Mouse (Mus musculus): ENCODE results near the gene Gm20403.
A peak's percentile ranks its signal among the peaks of the same experiment; 100 is the strongest.
"Not testable (repeated sequence)": the region's sequence is repeated elsewhere in the genome, so short reads cannot be mapped to it uniquely, and the experiment has no call there.

The Gm20403 gene

DNA sequence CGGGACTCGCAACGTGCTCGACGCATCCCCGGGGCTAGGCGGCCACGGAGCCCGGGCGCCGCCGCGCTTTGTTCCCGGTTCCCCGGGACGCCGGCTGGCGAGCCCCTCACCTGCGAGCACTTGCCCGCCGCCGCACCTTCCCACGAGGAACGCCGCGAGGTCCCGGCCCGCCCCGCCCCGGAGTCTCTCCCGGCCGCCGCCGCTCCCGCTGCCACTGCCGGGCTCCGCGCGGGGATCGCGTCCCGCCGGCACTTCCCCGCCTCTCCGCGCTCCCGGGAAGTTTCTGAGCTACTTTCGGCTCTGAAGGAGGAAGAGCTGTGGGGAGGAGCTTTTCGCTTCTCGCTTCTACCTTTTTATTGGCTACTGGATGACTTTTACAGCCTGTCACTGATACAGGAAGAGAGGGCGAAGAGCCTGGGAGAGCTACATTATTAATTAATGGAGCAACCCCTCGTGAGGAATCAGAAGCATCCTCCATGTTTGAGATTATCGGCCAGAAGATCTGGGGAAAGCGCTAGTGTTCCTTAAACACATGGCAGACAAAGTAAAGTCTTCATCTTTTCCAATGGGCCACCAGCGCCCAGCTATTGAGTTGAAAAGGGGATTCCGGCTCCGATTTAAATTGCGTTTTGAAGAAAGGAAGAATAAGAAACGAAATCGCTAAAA lies at the start of gene Gm20403:
Gene Gm20403 (minus strand): TSS at position 478 of the 666 bp plus-strand sequence.
- DNase-seq (ENCODE audit: low read depth), result peak; percentile 95

DNA sequence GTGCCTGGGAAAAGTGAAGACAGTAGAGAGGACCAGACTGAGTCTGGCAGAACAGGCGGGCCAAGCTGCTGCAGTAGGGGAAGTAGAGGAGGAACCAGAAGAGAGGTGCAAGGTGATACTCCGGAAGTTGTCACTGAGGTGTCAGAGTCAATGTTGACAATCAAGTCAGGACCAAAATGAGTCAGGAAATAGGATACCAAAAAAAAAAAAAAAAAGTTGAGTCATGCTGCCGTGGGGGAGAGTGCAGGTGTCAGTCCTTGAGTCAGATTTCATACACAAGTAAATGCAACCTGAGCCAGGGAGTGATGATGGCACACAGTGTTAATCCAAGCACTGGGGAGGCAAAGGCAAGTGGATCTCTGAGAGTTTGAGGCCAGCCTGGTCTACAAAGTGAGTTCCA lies 40.8 kb upstream of the Gm20403 start:
- peak; percentile 26 for DNase-seq (ENCODE audit: low read depth)

DNA sequence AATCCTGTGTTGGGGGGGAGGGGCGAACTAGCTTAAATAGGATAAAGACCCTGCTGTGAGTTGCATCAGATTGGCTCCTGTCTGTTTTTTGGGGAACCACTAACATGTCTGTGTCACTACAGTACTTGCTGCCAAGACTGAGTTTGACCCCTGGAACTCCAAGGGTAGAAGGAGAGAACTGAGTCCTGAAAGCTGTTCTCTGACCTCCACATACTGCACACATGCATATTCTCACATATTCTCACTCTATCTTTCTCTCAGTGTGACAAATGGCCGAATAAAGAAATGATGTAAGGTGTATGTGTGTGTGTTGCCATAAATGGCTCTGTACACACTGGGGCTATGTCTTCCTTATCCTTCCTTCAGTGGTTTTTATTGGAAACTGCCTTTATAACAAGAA lies 37.0 kb upstream of the Gm20403 start:
- DNase-seq (ENCODE audit: low read depth), result no peak

DNA sequence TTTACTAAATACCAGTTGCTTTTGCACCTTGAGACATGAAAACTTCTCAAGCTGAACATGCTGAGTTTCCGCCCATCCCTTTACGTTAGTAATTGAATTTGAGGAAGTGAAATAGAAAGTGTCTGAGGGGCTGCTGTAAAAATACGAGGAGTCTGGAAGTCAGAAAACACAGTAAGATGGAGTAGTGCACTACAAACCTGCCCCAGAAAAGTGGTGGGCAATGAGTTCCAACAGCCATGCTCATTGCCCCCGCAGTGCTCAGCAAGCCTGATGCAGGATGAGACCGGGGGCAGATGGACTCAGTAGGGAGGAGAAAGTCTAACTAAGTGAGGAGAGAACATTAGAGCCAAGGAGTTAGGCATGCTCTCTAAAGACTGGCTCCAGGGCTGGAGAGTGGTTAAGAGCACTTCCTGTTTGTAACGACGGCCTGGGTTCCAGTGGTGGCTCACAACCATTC lies 33.1 kb upstream of the Gm20403 start:
- DNase-seq (ENCODE audit: low read depth), result no peak

DNA sequence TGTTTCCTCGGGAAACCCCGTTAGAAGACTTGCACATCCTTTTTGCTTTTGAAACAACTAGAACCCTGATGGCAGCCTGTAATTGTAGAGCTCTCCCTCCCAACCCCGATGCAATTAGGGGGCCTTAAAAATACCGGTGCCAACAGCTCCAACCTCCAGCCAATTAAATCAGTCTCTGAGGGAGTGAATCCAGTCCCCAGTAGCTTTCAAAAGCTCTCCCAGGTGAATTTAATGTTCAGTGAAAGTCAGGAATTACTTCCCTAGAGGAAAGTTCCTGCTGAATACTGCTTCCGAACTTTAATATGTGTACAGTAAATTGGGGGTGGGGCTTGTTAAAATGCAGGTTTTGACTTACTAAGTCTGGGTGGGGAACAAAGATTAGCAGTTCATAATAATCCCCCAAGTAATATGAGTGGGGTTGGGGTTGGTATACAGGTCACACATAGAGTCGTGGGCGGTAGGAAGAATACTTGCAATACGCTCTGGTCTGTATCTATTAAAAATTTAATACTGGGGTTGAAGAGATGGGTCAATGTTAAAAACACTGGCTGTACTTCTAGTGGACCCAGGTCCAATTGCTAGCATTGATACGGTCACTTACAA lies 30.9 kb upstream of the Gm20403 start:
- DNase-seq (ENCODE audit: low read depth), result no peak

DNA sequence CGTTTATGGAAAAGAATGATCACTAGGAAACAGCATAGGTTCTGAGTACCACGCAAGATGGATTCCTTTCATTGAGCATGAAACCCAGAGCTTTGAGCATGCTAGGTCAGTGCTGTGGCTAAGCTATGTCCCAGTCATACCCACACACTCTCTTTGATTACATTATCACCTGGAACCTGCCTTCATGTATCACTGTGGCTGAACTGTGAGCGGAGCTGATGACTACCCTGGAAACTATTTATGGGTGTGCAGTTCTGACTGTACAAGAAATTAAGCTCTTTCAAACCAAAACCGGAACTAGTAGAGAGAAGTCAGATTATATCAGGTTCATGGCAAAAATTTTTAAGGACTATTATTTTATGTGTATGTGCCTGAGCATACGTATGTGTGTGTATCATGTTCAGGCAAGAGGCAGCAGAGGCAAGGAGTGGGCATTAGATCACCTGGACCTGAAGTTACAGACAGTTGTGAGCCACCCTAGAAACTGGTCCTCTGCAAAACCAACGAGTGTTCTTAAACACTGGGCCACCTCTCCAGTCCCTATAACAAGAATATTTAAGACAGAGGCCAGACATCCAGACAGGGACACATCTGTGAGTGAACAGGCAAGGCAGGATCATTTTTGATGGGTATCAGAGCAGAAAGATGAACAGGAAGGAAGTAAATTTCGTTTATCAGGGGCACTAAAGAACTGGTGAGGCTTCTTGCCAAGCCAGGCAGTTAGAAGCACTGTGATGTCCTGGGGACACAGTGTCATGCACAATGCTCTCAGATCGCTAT lies 30.2 kb upstream of the Gm20403 start:
- DNase-seq (ENCODE audit: low read depth), result peak; percentile 63

DNA sequence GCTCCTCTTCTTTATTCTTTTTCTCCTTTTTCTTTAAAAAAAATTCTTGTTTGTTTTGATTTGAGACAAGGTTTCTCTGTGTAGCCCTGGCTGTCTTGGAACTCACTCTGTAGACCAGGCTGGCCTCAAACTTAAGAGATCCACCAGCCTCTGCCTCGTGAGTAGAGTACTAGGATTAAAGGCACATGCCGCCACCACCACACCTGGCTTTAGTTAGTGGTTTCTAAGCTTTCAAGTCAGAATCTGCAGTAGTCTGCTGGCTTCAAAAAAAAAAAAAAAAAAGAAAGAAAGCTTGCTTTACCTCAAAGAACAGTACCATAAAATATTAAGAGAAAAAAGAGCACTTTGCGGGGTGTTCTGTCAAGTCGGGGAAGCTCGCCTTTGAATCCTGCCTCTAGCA lies 29.1 kb upstream of the Gm20403 start:
- no peak for DNase-seq (ENCODE audit: low read depth)

DNA sequence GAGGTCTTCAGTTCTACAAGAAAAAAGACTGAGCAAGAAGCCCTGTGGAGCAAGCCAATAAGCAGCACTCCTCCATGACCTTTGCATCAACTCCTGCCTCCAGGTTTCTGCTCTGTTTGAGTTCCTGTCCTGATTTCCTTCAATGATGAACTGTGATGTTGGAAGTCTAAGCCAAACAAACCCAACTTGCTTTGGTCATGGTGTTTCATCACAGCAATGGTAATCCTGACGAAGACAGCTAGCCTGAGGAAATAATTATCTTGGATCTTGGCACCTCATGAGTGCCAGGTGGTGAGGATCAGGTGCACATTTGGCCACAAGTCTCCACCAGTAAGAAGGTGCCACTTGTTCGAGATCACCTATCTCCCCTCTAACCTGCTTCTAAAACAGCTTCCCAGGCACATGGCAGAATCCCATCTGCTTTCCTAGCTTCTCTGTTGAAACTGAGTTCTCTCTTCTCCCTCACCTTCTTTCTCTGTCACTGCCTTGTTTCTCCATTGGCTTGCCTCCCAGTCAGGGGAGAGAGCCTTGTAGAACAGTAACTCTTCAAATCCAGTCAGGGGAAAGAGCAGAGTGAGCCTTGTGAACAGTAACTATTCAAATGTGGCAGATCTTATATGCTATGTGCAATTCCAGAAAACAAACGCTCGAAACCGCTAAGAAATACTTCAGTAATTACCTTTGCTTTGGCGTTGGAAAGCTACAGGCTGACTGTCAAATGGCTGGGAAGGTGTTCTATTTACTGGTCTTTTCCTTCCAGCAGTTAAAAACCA lies 27.5 kb upstream of the Gm20403 start, which contains the start of gene Baz1a:
Gene Baz1a (minus strand): TSS at position 723 of the 773 bp plus-strand sequence.
- DNase-seq (ENCODE audit: low read depth), result no peak

DNA sequence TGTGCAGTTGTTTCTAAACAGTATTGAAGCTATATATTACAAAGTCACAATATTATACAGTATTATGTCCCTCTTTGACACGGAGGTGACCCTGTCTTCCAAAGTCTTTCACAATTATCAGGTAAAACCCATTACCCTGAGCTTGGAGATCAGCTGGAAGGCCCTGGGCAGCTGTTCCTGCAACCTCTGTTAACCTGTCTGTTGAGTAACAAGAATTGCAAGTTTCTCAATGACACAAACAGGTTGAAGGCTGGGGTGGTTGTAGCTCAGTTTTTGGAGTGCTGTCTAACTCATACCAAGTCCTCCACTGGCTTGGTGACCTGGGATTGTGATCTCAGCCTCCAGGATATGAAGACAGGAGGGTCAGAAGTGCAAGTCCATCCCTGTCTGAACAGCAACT lies 26.7 kb upstream of the Gm20403 start:
- DNase-seq (ENCODE audit: low read depth), result no peak

DNA sequence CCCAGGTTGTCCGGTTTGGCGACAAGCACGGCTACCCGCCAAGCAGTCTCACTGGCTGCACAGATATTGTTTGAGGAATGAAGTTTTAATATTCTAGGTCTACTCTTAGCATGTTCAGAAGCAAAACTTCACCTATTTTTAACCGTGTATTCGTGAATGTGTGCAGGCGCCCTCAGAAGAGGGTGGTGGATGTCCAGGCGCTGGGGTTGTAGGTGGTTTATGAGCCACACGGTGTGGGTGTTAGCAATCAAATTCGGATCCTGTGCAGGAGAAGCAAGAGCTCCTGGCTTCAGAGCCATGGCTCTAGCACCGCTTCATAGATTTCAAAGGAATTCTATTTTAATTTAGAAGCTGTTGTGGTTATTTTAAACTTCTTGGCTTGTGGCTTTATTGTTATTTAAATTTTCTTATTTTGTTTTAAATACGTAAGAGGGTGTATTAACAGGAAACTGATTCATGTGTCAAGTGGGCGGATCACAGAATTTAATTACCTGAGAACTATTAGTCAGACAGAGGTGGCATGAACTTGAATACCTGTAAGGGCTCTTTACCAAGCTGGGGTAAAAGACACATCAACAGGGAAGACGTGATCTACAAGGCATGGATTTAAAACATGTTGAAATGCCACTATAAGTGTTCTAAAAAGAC lies 21.2 kb upstream of the Gm20403 start:
- DNase-seq (ENCODE audit: low read depth), result no peak

DNA sequence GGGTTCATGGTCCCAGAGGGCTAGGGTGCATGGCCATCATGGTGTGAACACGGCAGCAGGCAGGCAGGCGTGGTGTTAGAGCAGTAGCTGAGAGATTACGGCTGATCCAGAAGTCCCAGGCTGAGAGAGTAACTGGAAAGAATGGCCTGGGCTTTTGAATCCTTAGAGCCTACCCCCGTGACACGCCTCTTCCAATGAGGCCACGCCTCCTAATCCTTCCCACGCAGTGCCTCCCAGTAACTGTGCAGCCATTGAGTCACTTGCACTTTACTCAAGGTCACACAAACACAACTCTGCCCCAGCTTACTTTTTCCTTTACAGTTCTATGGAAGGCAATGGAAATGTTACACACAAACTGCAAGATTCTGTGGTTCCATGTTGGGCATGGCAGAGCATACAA lies 19.7 kb upstream of the Gm20403 start:
- no peak for DNase-seq (ENCODE audit: low read depth)

DNA sequence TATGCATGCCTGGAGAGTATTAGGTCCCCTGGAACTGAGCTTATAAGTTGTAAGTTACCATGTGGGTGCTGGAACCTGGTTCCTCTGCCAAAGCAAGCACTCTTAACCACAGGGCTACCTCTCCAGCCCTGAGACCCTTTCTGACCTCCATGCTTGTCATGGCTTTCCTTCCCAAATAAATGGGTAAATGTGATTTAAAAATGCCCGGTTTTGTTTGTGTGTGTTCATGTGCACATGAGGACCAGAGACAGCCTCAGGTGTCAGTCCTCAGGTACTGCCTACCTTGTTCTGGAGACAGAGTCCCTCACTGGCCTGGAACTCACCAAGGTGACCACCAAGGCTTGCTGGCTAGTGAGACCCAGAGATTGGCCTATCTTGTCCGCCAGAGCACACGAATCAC lies 18.1 kb upstream of the Gm20403 start:
- no peak for DNase-seq (ENCODE audit: low read depth)

DNA sequence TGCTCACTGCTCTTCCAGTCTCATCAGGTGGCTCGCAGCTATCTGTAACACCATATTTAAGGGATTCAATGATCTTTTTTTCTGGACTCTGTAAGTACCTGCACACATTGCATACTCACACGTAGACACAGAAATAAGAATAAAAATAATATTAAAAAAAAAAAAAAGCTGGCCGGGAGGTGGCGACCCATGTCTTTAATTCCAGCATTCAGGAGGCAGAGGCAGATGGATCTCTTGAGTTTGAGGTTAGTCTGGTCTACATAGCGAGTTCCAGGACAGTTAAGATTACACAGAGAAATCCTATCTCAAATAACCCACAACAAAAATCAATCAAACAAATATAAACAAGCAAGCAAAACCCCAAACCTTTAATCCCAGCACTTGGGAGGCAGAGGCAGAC lies 17.5 kb upstream of the Gm20403 start:
- peak; percentile 62 for DNase-seq (ENCODE audit: low read depth)

DNA sequence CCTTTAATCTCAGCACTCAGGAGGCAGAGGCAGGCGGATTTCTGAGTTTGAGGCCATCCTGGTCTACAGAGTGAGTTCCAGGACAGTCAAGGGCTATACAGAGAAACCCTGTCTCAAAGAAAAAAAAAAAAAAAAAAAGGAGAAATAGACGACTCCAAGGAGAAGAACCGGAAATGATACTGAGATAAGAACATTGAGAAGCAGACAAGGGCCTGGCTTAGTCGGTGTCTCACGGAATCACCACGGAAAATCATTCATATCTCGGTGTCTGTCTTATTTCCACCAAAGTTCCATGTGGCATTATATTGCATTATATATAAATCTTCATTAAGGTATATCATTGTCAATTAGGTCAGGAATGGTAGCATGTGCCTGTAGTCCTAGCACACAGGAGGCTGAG lies 16.2 kb upstream of the Gm20403 start:
- not testable (repeated sequence) for DNase-seq (ENCODE audit: low read depth)

DNA sequence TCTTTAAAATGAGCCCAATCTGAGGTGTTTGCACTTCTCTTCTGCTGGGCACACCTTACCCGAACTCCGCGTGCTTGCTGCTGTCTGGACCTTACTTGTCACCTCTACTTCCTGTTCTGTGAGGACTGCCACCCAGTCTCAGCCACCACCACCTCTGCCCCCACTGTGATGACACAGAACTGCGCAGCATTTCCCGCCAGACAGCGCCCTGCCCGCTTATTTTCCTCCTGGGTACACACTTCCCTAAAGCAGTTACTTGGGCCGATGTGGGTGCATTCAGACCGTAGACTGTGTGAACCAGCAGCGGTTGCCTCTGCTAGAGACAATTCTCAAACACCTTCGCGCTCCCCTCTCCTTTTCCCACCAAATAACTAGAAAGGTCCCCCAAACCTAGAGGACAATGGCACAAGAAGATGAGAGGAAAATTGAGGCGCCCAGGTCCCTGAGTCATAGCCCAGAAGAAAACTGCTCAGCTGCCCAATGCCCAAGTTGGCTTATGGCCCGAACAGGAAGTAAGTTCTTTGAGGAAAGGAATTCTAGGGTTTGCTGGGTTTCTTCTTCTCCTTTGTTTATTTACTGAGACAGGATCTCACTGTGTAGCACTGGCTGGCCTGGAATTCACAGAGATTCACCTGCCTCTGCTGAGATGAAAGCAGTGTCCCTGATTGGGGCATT lies 12.8 kb upstream of the Gm20403 start:
- DNase-seq (ENCODE audit: low read depth), result peak; percentile 87

DNA sequence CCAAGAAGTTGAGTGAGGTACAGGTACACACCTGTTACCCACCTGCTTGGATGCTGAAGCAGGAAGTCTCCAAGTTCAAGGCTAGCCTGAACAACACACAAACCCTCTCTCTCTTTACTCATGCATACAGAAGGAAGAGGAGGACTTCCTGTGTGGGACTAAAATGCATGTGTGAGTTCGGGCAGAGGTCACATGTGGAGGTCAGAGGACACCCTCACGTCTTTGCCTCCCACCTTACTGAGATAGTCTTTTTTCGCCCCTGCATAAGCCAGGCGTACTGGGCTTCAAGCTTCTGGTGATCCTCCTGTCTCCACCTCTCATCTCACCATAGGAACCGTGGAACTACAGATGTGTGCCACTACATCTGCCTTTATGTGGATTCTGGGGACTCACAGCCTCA lies 12.1 kb upstream of the Gm20403 start:
- no peak for DNase-seq (ENCODE audit: low read depth)

DNA sequence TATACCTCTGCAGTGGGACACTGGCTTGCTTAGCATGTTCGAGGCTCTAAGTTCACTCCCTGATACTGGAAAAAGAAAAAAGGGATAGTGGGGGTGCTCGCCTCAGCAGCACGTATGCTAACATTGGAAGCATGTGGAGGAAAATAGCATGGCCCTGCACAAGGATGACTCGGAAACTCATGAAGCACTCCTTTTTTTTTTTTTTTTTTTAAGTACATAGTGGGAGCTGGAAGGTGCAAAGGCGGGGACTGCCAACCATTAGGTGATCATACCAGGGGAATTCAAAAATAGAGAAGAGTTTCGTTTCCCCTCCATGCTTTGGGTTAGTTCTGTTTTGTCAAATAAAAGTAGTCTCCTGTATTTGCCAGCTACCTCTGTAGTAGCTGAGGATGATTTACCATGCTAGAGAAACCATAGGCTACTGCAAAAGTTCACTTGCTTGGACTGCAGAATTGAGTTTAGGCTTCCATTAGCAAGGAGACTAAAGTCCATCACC lies 10.7 kb upstream of the Gm20403 start:
- DNase-seq (ENCODE audit: low read depth), result no peak

DNA sequence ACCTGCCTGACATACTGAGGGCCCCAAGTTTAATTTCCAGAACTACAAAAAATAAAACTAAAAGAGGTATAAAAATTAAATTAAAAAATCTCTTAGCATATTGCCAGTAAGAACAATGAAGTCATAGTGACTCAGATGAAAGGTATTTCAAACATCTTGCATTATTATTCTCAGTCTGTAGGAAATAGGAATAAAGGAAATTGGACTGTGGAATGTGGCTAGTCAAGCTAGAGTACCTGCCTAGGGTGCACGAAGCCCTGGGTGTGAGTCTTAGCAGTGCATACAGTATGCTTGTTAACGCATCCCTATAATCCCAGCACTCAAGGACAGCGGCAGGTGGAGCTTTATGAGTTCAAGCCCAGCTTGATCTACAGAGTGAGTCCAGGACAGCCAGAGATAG lies 9.6 kb upstream of the Gm20403 start:
- no peak for DNase-seq (ENCODE audit: low read depth)

DNA sequence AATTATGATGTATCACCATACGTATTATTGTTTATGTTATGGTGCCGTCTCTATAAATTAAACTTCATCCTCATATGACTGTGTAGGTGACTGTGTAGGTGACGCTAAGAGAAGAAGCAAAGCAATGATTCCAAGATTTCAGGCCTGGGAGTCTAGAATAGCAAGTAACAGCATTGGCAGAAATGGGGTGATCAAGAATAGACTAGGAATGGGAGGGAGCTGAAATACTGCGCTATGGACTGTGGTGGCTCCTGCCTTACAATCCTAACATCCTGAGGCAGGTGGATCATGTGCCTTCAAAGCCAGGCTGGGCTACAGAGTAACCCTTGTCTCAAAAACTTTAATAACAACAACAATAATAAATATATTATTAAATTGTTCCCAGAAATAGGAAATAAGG lies 8.1 kb upstream of the Gm20403 start:
- no peak for DNase-seq (ENCODE audit: low read depth)

DNA sequence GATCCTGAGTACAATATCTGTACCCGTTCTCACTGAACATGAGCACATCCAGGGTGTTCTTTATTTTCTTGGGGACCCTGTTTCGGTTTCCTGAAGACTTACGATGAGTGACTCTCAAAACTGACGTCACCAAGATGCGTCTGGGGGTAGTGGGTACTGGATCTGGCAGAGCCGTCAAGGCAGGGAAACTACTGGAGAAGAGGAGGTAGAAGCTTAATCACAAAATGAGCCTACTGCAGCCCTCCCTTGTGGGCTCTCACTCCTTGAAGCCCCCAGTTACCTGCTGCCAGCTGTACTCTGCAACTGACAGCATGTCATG lies 7.7 kb upstream of the Gm20403 start:
- no peak for DNase-seq (ENCODE audit: low read depth)

Measured in 416B (cell line).